Mouse (Mus musculus) thymus, postnatal 4 days (tissue): ENCODE measurements at regions not wholly inside any gene's neighbourhood (a gene's known extent, or its start where the extent isn't known, plus 50 kb on each side); places are given as distances from the start of the nearest gene placed in this dataset.

Experiments
- DNase-seq: peaks from one replicate; pipeline ENCODE4 v3.0.0; 2021

DNA sequence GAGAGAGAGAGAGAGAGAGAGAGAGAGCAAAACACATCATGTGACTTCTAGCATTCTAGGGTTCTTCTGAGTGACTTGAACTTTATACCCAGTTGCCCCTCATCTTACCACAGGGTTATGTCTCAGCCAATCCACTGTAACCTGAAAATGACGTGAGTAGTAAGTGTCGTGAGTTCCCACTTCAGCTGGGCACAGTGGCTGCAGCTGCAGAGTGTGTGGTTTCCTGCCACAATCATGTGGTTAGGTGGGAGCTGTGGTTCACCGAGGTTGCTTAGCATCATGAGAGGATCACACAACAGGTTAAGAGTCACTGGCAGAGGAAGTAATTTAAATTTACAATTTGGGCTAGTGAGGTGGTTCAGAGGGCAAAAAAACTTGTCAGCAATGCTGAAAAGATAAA lies 253.1 kb upstream of the Xylt1 start:
- peak; percentile 13 for DNase-seq

DNA sequence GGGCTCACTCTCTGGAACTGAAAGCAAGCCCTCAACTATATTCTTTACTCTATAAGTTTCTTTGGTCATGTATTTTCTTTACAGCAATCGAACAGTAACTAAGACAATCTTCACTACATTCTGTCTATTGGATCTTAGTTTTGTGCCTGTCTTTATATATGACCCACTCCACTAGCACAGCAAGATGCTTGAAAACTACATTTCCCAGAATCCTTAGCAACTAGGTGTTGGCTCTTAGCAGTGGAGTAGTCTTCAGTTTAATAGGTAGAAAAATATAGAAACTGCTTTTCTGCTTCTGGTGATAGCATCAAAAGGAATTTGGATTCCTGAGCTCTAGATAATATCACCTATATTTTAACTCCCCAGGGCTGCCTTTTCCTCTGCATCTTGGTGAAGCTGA lies 245.9 kb upstream of the Xylt1 start:
- DNase-seq, result no peak

DNA sequence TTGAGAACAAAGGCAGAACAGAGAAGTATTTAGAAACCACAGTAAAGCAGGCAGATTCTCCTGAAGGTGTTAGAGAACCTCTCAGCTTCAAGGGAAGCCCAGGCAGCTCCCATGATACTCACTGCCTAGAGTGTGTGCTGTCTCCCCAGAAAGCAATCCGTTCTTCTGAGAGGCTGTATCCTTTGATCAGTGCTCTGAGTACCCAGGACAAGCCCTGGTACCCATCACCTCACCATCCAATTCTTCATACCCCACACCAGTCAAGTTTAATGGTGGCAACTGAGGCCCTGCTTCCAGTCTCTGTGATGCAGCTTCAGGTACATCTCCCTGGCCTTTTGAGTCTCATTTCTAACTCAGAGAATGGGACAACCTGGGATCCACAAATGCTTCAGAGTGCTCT lies 242.1 kb upstream of the Xylt1 start:
- no peak for DNase-seq

DNA sequence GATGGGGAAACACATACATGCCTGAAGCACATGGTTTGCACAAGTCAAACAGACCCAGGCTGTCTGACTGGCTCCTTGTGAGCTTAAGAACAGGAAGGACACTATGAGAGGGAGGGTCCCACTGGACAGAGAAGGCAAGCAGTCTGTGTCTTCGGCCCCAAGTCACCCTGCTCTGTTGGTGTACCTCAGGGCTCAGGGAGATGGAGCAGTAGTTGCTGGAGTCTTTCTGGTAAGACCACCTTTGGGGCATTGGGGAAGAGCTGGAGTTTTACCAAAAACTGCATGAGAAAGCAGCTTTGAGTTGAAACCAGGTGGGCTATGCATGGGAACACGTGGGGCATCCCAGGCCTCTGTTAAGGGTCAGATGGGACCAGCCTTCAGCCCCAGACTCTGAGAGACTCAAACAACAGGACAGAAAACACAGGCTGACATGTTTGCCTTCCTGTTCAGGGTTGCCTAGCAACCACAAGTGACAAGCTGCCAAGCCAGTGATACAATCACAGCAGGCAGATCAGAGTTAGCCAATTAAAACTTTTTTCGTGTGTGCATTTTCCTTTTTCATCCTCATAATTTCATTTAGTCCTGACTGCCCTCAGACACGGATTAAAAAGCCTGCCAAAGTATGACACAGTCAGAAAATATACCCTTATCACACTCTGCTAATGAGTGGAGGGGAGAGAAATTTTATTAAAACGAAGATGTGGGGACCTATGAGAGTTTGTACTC lies 241.4 kb upstream of the Xylt1 start:
- DNase-seq, result no peak

DNA sequence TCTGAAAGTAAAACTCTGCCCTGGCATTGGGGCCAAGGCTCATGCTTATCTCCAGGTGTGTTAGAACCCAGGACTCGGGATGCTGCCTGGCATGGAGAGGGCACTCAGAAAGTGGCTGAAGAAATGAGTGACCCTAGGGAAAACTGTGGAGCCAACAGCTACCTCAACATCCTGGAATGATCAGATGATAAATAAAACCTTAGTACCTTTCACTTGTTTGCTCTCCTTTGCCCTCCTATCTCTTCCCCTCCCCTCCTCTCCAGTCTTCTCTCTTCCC lies 240.9 kb upstream of the Xylt1 start:
- DNase-seq, result no peak

DNA sequence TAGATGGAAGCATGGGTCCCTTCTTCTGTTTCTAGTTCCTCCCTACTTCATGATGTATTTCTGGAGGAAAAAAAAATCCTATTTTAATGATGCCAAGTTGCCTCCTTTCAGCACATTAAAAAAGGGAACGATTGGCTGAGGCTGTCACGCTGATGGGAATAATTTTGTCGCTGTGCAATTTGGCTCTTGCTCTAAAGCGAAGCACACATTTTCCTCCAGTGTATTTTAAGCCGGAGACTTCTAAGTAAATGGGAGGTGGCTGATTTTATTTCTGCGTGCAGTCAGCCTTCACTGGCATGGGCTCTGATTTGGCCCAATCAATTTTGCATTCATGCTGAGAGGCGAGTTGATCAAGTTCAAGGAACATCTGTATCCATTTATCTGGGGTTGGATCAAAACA lies 234.0 kb upstream of the Xylt1 start:
- no peak for DNase-seq

DNA sequence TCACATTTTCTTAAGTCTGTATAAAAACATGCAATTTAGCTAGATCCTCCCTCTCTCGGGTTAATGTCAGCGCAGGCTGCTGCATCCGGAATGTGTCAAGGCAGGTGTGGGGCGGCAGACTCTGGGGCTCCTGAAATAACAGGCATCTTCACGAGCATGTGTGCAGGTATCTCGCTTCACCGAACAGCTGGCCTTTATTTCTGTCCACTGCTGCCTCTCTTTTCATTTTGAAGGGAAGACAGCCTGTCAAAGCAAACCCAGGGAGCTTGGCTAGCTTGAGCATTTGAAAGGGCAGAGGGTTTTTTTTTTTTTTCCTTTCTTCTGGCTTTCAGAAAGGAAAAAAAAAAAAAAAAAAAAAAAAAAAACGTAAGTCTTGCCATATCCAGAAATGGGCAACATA lies 230.4 kb upstream of the Xylt1 start:
- DNase-seq, result no peak

DNA sequence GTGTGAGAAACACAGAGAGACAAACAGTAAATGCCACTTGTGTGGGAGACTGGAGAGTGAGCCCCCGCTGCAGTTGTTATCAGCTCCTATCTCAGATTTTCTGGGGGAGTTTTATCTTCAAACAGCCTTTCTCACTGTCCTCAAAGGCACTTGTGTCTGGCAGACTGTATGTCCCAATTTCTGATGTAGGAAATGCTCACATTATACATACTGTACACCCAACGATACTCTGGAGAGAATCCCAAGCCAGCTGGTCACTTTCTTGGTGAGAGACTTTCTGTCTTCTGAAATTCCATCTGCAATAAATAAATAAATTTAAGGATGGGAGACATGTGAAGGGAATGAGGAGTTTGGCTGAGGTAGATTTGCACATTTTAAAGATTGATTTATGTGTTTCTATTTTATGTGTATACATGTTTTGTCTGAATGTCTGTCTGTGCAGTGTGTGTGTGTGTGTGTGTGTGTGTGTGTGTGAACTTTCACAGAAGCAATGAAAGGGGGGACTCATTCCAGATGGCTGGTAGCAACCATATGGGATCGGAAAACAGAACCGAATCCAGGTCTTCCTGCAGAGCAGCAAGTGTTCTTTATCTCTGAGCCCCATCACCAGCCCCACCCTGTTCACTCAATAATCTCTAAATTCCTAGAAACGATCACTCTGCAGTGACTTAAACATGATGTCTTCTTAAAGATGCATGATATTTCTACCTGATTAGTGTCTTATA lies 226.8 kb upstream of the Xylt1 start:
- DNase-seq, result no peak

DNA sequence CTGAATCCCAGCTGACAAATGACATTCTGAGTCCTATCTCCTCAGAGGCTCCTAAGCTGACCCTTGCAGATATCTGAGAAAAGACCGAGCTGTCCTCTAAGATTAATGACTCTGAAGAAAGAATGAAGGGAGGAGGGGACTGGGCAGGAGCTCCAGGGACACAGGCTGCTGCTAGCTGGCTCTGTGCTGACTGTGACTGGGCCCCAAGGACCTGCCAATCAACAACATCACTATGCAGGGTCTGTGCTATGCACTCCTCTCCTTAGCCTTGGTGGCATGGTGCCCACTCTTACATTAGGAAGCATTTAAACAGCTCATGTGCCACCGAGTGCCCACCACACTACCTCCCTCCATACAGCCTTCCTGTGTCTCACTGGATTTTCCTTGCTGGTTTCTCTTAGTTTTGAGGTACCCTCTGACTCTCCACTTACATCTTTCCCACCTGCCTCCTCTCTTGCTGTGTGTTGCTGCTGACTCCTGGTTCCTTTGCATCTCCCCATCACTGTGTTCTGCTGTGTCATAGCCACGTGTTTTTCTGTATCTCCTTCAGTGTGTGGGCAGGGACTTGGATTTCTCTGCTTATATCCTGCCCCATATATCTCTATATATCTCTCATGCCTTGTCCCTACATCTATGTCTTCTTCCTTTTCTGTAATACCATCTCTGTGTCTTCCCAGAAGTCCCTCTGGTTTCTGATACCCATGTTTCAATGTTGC lies 219.4 kb upstream of the Xylt1 start:
- no peak for DNase-seq

DNA sequence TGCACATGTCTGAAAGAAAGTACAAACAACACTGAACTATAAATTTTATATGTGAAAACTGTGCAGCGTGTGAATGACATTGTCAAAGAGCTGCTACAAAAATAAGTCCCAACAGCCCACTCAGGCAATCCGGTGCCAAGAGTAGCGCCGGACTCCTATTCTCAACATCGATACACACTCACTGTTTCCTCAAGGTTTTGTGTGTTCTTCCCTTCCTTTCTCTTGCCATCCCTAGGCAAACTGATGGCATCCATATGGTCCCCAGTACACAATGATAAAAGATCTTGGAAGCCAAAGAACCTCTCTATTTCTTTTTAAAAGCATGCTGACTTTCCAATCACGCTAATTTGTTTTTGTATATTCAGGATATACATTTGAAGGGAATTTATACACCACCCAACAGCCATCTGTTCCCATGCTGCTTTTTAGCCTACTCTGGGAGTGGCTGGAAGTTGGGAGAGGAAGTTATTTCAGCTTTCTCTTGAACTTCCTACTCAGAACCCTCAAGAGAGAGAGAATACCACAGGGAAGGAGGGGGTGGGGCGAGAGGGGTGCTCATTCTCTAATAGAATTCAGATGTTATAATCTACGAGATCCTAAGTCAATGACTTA lies 205.9 kb upstream of the Xylt1 start:
- no peak for DNase-seq

DNA sequence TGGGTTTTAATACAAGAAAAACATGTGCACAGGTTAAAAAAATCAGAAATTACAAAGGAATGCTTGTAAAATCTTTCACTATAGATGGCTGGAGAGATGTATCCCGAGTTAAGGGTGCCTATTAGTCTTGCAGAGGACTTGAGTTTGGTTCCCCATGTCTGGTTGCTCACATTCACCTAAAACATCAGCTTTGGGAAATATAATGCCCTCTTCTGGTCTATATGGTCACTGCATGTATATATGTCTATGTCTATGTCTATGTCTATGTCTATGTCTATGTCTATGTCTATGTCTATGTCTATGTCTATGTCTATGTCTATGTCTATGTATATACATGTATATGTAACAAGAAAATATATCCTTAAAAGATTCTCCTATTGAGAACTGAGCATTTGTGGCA lies 196.8 kb upstream of the Xylt1 start:
- DNase-seq, result no peak

DNA sequence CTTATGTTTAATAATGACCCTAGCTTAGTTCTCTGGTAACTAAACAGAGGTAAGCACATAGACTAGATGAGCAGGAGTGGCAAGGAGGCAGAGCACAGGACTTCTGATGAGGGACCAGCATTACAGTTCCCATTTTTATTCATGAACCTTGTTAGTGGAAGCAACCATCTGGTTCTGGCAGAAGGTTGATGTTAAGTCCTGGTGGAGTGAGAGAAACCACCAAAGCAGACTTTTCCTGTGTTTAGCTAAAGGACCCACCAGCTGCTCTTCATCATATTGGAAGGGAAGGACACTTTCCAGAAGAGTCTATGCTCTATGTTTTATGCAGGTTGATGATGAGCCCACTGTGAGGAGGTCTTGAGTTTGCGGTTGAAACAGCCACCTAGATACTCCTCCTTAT lies 194.9 kb upstream of the Xylt1 start:
- DNase-seq, result no peak

DNA sequence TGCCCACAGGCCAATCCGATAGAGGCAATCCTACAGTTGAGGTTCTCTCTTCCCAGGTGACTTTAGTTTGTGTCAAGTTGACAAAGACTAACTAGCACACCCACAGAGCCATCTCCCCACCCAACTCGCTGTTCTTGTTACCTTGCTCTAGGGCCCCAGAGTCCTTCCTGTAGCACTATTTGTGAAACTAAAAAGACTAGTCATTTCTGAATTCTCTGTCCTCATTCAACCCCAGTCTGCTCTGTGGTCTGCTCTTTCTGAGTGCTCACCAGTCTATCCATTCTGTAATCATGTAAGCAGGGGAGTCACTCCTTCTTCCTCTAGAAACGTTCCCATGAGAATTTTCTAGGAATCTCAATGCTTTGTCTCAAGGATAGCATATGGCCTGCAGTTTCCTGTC lies 184.2 kb upstream of the Xylt1 start:
- DNase-seq, result no peak

DNA sequence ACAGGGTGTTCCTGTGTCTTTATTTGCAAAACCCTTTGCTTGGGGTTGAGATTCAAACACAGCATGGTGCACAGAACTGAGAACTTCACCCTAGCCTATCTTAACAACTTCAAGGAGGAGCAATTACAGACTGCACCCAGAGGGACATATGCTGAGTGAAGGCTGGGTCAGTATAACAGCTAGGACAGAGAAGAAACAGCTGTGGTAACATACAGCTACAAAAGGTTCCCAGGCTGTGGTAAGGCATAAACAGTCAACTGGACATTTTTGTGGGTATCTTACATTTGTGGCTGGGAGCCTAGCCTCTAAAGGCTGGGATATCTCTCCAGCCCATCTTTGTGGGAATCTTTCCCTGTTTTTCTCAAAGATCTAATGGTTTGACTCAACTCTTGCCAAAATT lies 154.5 kb upstream of the Xylt1 start:
- DNase-seq, result no peak

DNA sequence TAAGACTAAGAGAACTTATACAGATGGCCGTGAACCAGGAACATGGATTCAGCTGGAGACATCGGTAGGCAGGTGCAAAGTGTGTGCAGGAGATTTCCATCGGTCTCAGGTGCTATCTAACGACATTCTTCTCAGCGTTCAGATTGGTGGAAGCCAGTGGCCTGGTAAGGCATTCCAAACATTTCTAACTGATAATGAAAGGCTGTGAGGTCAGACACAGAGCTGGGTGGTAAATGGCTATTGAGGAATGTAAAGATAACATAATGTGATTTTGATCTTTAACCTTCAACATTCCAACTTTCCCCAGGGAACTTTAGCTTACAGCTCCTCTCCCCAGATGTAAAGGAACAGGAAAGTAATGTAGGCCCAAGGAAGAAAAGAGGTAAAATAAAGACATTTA lies 151.2 kb upstream of the Xylt1 start:
- no peak for DNase-seq

DNA sequence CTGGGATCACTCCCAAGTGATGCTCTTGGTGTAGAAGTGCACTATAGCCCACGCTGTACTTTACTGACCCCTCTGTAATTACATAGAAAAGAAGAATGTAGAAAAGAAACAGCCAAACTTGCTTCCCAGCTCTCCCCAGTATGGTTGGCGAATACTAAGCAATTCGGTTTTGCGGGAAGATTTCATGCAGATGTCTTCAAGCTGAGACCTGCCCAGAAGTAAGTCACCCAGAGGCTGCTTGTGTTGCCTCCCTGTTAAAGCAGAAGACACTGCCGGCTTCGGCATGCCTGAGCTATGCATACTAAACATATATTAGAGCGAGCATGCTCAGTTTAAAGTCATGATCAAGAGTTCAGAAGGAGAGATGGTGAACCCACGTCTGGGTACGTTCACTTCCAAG lies 124.0 kb upstream of the Xylt1 start:
- DNase-seq, result no peak

DNA sequence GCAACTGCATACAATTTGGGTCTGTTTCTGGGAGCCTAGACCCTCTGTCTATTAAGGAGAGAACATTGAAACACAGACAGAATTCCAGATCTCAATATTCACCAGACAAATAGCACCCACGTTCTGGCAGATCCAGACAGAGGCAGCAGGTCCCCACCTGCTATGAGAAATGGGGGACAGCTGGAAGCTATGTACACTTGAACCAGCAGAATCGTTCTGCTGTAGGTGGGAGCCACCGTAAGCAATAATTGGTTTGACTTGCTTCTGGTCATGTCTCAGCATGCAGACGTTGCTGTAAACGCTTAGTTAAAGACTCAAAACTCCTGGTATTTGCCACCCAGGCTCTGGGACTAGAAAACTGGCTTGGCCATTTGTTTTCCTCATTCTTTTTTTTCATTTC lies 122.2 kb upstream of the Xylt1 start:
- DNase-seq, result no peak

DNA sequence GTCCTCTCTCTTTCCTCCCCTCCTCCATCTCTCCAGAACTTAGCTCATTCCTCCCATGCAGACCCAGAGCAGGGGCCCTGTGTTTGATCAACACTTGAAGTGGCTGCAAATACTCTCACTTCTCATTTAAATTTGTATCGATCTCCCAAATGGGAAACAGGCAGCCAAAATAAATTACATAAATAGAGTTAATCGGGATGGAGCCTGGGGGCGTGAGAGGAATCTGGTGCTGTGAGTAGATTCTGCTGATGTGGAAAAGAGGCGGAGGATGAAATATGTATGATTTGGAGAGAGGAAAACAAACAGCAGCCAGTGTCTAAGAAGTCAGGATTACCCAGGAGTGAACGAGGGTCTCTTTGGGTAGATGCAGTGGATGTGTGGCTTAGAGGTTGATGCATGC lies 121.6 kb upstream of the Xylt1 start:
- no peak for DNase-seq

DNA sequence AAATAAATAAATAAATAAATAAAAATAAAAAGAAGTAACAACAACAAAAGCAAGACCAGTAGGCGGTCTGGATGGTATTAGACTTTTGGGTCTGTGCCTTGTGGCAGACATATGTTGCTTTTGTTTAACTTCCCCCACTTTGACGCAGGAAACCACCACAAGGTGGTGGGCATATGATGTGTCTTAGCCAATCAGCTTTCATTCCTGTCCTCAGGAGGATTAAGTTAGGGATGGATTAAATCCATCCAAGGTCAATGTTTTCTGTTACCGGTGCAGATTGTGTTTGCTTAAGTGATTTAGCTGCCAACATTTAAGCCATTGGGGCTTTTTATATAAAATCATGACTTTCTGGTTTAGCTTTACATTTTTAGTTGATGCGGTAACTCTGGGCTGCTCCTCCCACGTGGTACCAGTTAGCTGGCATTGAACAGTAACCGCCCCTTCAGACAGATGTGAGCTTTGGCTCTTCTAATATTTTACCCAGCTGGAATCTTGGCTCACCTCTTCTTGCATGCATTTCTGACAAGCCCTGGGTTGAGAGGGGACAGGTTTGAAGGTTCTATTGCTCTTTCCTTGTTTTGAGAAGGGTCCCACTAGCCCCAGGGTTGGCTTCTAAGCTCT lies 121.0 kb upstream of the Xylt1 start:
- no peak for DNase-seq

DNA sequence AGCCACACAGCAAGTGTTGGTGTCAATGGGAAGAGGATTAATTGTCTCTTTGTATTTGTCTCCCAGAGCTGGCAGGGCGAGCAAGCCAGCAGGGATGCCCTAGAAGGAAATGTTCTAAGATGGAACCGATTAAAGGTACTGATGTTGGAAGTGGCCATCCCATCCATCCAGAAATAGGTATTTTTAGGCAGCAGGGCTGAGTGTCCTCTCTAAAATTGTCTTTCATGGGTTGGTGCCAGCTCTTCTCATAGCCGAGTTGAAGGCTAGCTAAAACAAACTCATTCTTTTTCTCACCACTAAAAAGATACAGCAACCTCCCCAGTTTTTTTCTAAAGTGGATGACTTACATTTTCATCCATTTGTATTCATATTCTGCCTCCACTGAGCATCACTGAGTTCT lies 120.2 kb upstream of the Xylt1 start:
- DNase-seq, result no peak

DNA sequence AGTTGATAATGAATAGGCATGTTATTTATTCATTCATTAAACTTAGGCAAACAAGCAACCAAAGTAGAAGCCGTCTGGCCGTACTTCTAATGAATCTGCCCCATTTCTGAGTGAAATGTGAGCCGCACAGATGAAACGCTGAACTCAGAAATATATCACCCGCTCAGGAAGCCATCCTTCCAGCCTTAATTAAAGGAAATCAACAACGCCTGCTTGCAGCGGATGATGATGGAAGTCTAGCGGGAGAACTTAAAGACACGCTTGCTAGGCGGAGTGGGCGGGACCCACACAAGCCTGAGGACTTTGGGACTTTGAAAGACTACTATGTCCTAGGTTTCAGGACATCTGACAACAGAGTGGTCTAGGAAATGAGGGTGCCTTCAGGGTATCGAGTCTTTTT lies 117.7 kb upstream of the Xylt1 start:
- no peak for DNase-seq

DNA sequence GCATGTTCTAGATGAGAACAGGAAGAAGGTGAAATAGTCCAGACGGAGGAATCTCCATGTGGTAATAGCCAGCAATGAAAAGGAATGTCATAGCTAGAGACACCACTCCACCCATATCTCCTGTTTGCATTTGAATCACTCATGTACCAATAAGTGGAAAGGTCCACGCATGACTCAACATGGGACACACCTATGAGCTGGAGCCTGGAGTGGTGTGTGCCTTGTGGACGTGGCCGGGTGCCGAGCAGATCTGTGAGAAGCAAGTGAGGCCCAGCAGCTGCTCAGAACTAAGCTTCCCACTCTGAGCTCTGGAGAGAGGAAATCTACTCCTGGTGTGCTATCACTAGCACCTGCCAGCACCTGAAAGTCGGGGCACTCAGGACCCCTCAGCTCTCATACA lies 116.4 kb upstream of the Xylt1 start:
- no peak for DNase-seq

DNA sequence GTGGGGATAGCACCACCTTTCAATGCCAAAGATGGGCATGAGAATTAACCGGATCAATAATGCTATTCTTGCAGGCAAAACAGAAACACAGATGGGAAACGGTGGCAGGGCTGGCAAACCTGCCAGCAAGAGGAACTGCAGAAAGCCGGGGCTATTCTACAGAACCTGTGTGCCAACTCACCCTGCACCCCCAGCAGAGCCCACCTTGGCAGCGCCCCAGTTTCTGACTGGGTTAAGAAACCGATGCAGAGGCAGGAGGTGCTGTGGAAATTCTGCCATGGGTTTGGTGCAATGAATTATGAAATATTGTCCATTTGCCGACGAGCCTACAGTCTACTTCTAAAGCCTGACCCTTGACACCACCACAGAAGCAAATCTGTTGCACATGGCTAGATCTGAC lies 112.7 kb upstream of the Xylt1 start:
- DNase-seq, result no peak
